Mouse (Mus musculus): ENCODE results near the gene Fam171b.
A peak's percentile ranks its signal among the peaks of the same experiment; 100 is the strongest.

The Fam171b gene

DNA sequence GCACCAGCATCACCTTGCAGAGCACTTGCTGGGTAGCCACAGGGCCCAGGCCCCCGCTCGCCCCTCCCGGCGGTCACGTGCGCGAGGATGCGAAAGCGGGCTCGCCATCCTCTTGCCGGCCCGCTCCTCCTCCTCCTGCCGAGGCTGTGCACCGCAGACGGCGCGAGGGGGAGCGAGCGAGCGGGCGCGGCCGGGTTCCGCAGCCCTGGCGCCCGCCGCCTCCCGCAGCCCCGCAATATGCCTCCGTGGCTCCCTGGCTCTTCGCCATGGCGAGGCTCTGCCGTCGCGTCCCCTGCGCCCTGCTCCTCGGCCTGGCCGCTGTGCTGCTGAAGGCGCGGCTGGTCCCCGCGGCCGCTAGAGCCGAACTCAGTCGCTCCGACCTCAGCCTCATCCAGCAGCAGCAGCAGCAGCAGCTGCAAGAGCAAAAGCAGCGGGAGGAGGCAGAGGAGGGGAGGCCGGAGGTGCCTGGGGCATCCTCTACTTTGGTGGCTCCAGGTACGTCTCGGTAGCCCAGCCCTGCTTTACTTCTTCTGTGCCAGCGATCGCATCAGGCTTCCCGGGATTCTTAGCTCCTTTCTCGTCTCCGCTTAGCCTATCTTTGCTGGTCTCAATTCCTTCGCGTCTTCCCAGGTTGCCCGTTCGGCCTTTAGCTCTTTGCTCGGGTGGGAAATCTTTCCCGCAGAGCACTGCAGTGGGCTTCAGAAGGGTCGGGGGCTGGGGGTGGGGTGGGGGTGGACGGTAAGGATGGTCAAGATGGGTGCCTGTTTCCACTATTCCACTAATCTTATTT lies at the start of gene Fam171b:
Gene Fam171b (plus strand): TSS at position 154 of the 790 bp plus-strand sequence.
- peak; percentile 63 for DNase-seq (ENCODE audit: low spot score)

GRCm38 (mm10) chr2:83766058-83766457 lies 46.4 kb upstream of the Fam171b start:
- DNase-seq (ENCODE audit: low spot score) = no peak

DNA sequence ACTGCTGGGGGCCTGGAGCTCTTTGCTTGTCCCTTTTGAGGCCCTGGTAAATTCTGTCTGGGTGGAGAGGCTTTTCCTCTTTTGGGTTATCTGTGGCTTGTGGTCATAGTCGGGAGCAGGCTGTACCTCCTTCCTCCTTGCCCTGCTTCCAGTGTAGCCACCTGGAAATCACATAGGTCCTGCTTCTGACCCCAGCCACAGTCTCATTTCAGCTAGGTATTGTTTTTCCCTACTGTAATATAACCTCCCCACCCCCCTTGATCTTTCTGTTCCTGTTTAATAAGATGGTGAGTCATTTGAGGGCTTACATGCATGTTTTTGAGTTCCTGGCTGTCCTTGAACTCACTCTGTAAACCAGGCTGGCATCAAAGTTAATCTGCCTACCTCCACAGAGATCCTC lies 45.6 kb upstream of the Fam171b start:
- no peak for DNase-seq (ENCODE audit: low spot score)

- no peak for DNase-seq (ENCODE audit: low spot score)
Observed at GRCm38 (mm10) chr2:83768311-83769047, 44.0 kb upstream of the Fam171b start.

DNA sequence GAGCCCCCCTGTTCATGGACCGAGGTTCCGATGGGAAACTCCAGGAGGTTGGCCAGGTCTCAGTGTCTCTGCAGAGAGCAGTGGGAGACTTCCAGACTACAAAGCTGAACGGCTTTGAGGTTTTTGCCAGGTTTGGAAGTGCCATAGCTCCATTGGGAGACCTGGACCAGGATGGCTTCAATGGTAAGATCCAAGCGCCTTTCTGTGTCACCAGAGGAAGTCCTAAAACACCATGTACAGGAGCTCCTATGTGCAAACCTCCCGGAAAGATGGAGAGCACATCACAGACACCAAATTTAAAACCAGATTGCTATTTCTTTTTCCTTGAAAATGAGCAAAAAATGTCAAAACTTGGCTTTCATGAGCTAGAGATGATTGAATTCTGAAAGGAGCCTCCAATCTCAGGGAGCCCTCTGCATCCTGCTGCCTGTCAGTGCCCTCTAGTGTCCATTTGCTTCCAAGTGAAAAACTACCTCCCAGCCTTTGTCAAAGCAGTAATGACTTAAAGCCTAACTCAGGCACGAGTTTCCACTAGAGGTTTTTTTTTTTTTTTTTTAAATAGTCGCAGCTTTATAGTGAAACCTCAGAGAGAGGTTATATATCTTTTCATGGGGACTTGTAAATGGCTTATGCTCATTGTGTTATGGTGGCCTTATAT lies 41.2 kb upstream of the Fam171b start:
- no peak for DNase-seq (ENCODE audit: low spot score)

- no peak for DNase-seq (ENCODE audit: low spot score)
Observed at GRCm38 (mm10) chr2:83791330-83792073, 20.9 kb upstream of the Fam171b start.

DNA sequence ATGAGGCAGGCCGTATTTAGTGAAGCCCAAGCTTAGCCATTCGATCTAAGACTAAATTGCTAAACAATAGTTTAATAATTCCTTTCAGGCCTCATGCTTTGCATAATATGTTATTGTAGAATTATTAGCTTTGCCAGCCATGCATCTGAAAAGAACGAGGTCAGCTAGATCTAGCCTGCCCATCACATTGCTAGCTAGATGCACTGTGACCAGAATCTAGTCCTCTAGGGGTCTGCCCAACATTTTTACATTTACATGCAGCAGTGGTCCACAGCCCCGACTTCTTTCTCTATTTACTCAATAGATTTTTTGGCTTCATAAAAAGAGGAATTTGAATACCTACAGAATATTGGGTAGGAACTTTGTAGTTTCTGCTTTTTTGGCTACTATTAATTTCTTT lies 20.3 kb upstream of the Fam171b start:
- DNase-seq (ENCODE audit: low spot score) = no peak

DNA sequence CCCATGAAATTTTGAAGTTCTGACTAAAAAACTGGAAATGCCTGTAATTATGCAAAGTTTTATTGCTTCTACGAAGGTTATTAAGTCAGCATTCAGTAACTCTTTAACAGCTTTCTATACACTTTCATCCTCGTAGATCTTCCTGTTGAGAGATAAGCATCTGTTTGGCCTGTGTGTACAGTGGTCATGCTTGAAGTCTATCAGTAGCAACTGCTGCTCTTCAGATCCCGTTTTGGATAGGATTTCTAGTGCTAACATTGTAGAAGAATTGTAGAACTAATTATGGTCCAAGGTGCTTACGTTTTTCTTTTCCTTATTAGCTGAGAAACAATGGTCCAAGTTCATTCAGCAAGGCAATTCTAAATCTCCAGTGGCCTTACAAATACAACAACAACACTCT lies 16.7 kb upstream of the Fam171b start:
- no peak for DNase-seq (ENCODE audit: low spot score)

DNA sequence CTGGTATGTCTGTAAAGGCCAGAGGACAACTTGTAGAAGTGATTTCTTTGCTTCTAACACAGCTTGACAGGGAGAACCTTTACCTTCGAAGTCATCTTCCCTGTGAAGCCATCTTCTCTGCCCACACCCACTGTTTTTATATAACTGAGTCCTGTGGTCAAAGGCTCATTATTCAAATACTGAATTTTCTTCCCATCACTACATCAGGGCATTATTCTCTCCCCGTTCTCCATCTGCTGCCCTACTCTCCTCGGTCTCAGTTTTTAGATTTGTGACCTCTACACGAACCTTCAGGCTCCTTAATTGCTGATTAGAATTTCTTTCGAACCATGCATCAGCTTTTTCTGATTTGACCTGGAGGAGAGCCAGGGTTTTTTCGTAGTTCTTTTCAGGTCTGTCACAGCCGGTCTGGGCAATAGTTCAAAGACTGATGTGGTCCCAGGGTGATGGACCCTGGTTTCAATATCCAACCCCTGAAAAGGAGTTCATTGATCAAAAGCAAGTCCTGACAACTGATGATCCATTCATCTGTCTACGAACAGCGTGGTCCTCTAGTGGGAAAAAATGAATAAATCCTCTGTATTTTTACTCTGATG lies 14.4 kb upstream of the Fam171b start:
- DNase-seq (ENCODE audit: low spot score) = no peak

DNA sequence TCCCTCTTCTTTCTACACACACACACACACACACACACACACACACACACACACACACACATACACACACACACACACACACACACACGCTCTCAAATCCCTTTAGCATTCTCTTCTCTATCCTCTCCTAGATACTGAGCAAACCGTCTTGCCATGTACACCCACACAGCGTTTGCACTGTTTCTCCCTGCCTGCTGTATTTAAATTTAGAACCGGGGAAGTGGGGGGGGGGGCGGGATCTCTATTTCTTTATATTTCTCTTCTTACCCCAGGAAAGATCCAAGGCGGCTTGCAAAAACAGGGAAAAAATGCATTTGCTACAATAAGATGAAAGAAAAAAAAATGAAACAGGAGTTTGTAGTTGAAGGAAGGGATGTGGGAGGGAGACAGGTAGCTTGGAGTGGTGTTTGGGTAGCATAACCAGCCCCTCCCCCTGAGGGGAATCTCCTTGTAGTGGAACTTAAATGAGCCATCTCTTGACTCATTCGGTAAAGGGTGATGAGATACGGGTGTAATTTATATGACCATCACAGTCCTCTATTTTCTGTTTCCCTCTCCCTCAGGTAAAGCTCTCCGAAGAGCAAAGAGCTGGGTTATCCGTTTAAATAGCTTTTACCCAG lies 947 bp downstream of the Fam171b start:
- no peak for DNase-seq (ENCODE audit: low spot score)

DNA sequence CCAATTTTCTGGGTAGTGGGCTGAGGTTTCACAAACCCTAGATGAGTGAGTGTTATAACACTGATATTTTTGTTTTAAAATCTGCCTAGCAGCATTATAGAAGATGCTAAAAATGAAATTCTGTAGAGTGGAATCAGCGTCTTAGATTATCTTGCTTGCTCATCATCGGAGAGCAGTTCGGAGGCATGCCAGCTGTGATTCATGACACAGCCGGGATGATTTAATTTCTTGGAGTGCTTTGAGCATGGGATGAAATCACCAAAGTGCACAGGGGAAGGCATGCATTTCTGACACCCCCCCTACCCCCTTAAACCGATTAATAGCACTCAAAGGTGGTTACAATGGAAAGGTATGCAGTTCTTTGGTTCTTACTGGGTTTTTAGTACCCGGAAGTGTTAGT lies 1.6 kb downstream of the Fam171b start:
- no peak for DNase-seq (ENCODE audit: low spot score)

- no peak for DNase-seq (ENCODE audit: low spot score)
Observed at GRCm38 (mm10) chr2:83816147-83816546, 3.7 kb downstream of the Fam171b start.

GRCm38 (mm10) chr2:83825161-83825560 lies 12.7 kb downstream of the Fam171b start:
- DNase-seq (ENCODE audit: low spot score) = no peak

GRCm38 (mm10) chr2:83828895-83829539 lies 16.6 kb downstream of the Fam171b start:
- no peak for DNase-seq (ENCODE audit: low spot score)

GRCm38 (mm10) chr2:83832903-83833302 lies 20.5 kb downstream of the Fam171b start:
- DNase-seq (ENCODE audit: low spot score) = no peak

GRCm38 (mm10) chr2:83835313-83836070 lies 23.1 kb downstream of the Fam171b start:
- no peak for DNase-seq (ENCODE audit: low spot score)

- DNase-seq (ENCODE audit: low spot score) = no peak
Observed at GRCm38 (mm10) chr2:83848495-83848894, 36.1 kb downstream of the Fam171b start.

GRCm38 (mm10) chr2:83853423-83853822 lies 41.0 kb downstream of the Fam171b start:
- DNase-seq (ENCODE audit: low spot score) = no peak

DNA sequence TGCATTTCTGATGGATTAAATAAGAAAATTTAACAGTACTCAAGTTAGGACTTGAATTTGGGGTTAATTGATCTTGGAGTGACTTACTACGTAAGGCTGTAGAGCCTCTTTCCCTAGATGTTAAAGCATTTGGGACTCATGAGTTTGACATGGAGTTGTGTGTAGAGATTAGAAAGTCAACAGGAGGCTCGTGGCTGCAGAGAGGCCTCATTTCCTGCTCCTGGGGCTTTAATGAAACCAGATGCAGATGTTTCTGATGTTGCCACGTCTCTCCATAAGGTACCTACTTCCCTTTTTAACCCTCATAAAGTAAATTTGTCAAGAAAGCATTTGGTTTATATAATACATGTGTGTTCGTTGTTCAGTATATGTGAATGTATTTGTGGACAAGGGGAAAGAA lies 43.8 kb downstream of the Fam171b start:
- DNase-seq (ENCODE audit: low spot score) = no peak

- no peak for DNase-seq (ENCODE audit: low spot score)
Observed at GRCm38 (mm10) chr2:83883850-83884420, 71.5 kb downstream of the Fam171b start.
